Mouse (Mus musculus): Measurements from ENCODE around the gene Serinc5.
A peak's percentile ranks its signal among the peaks of the same experiment; 100 is the strongest.

Gene Serinc5

DNA sequence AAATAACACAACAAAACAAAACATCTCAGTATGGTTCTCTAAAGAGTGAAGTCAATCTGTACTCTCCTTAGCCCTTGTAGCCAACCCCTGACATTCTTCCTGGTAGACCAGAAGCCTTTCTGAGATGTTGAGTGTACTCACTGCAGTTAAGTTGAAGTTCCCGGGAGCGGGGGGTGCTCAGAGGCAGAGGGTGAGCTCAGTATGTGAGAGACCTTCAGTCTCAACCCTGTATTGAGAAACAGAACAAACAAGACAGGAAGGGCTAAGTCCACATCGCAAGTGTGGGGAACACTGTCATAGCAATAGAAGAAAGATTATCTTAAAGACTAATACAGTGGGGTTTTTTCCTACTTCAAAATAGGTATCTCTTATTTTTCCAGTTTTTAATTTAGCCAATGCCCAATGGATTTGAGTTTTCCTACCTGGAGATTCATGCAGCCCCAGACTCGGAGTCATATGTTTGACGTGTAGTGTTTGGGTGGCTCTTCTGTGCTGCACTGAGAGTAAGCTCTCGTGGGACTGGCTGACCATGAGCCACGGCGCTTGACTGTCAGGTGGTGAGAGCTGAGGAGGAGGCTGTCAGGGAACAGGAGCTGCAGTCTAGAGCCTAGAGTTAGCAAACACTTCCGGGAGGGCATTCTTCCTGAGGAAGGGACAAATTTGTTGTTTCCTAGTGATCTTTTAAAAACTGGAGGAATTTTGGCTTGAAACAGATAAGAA is 95.6 kb downstream of the Serinc5 start:
- DNase-seq = no peak

DNA sequence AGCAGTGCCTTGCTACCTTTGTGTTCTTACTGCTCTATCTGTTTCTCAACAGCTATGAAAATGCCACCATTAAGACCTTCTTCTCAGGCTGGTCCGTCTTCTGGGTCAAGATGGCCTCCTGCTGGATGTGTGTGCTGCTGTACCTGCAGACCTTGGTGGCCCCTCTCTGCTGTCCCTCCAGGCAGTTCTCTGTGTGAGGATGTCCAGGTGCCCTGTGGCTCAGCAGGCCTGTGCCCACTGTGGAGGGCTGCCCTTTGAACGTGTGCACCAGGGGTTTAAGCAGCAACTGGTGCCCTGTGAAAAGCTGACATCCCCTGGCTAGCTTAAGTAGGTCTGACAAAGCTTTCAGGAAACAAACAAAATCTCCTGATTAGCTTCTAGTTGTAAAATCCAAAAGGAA is 97.0 kb downstream of the Serinc5 start:
- DNase-seq = no peak

DNA sequence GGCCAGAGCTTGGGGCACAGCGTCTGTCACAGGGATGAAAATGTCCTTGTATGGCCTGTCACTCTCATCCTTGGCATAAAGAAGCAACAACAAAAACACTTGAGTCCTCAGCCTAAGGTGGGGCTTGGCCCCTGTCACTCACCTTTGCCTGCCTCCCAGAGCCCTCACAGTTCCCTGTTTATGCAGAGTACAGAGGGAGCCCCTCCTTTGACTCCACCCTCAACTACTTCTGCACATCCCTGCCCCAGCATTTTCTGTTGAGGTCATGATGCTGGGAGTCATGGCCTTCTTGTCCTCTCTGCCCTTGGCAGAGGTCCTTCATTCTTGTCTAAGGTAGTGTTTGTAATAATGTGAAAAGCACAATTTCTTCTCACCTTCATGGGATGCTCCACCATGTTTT is 97.6 kb downstream of the Serinc5 start:
- DNase-seq = no peak

DNA sequence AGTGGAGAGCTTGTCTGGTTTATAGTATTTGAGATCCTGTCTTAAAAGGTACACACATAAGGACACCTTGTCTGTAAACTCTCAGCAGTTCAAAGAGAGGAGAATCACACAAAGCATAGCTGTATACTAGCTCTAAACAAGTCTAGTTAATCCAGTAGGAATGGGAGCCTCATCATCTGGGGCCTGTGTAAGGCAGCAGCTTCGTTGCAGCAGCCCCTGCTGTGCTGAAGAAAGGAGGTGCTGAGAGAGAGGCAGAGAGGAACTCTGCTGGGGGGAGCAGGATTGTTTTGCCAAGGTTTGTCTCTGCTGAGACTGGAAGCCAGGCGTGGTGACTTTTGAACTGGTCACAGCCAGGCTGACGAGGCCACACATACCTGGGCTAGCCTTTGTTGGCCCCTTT is 98.6 kb downstream of the Serinc5 start:
- no peak for DNase-seq

DNA sequence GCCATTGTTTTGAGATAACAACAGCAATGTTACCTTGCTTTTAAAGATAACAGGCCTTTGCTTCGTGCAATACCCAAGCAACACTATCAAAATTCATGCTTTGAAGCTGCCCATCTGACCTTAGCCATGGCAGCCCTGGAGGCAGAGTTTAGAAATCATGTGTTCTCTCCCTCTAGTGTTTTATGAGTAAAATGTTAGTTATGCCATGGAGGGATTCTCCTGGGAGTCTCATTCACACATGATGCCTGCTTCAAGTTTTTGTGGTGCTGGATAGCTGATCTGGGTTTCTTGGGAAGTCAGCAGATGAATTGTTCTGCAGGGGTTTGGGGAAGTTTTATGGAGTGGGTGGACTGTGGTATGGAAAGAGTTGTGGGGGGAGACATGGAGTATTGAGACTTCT is 99.5 kb downstream of the Serinc5 start:
- no peak for DNase-seq

DNA sequence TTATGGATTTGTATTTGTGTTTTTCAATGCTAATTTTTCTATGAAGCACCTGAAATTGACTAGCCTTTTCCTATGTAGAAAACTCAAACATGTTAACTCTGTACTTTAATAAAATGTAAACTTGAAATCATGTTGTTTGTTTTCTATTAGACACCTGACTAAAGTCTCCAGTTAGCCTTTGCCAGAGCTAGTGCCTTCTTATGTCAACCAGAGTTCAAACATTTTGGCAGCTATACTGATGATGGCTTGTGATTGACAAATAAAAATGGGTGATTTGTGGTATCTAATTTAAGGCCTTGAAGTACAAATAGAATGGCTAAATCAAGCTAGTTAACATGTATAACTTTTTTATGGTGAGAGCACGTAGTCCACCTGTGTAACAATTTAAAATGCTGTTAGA is 100.9 kb downstream of the Serinc5 start:
- DNase-seq = no peak

DNA sequence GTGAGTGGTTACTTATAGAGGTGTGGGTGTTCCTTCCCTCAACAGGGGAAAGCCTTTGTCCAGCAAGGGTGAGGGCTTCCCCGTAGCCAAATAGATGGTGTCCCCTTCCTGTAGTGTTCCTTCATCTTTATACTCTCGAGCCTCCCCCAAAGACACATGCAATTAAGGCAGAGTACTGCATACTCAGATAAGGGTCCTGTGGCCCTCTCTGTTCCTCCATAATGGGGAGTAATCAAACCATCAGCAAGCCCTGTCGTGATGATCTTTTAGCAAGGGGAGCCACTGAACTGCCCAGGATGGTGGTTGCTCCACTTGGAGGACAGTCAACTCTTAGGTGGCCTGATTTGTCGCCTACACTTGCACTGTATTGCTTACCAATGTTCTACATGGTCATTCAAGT is 101.7 kb downstream of the Serinc5 start:
- DNase-seq = no peak

DNA sequence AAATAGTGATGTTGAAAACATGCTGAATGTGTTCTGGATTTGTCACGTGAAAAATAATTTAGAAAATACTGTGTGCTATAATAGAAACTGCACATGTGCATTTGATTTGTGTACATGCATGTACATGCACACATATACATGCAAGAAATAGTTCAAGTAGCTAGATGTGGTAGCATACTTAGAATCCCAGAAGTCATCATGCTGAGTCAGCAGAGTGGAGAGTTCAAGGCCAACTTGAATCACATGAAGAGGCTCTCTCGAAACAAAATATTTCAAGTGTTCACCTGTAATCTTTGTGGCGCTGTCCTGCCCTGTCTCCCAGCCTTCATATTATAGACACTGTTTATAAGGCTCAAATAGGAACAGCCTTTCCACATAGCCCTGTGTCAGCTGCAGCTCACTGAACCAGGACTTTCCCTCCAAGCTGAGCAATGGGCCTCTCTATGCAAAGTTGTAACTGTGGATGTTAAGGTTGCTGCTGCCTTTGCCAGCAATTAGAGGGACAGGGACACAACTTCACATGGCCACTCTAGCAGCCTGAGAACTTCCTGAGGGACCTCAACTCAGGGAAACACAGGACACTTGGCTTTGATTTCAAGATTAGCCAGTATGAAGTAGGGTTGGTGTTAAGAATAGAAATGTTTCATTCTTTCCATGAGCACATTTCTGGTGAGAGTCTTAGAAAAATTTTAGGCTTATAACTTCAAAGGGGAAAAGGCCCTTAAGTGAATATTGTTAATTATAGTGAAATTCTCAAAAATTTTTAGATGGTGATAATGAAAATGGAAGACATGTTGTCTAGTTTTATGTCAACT is 107.2 kb downstream of the Serinc5 start:
- DNase-seq = no peak

DNA sequence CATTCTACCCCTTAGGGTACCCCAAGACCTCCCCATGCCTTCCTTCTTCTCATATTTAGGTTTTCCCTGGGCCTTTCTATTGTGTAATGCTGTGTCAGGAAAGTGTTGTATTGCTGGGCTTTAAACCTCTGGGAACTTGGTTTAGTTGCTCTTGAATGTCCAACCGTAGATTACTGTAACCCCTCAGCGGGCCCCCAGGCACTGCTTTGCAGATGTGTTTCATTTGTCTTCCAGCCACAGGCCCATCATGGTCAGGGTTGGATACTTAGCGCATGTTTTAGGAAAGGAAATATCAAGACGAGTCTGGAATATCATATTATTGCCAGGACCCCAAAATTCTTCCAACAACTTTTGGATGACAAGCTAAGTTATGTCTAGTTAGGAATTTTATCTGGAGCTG is 110.1 kb downstream of the Serinc5 start:
- no peak for DNase-seq

DNA sequence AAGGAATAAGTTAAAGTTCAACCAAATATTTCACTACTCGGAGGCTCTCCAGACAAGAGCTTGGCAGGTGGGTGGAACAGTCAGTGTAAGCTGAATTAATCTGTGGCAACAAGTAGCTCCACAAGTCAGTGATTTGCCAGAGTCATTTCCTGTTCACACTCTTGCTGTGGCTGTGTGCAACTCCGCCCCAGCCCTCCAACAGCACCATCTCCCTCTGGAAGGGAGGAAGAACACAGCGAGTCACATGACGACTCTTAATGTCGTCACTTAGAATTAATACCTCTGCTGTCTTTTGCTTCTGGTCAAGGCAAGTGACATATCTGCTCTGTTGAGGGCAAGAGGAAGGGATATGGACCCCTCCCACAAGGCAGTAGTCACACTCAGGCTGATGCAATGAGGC is 111.5 kb downstream of the Serinc5 start:
- no peak for DNase-seq

DNA sequence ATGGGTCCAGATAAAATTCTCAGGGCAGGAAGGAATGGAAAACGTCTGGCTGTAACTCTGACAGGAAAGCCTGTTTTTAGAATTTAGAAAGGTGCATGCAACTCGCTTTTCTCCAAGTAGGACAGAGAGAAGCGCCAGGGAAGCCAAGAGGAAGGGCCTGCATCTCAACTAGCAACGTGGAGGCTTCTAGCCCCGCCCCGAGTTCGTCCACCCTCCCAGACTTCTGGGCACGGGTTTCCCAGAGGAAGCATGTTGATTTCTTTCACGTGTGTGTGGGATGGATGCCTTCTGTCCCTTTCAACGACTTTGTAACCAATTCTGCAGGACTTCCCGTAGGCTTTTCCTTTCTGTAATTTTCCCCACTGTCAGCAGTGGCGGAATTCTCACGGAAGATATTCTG is 118.9 kb downstream of the Serinc5 start:
- no peak for DNase-seq

DNA sequence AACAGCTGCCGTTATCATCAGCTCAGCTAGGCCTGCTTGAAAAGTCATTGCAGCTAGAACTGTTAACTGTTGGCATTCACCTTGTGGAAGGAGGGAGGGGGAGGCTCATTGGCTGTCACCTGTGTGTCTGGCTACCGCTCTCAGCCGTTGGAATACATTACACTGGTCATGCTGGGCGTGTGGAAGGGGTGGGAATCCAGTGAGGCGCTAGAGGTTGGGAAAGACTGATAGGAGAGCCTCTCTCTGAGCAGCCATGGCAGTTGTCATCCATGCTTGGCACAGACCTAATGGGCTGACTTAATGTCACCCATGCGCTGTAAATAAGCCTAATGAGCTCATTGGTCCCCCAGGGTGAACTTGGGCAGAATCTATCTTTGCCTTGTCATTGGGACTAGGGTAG is 120.9 kb downstream of the Serinc5 start:
- DNase-seq = no peak

DNA sequence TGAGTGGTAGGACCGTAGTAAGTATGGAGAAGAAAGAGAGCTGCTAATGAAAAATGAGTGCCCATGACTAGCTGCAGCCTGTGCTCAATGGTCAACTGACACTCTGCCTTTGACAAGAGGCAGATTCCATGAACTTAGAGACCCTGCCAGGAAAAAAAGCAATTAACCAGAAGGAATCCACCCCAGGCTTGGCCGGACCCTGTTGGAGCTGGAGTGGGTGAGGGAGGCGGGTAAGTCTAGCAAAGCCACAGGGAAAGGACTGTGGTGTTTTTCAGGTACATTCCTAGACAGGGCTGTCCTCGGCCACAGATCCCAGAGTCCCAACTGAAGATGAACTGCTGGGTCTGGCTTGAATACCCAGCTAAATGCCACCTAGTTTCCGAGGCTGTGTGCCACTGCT is 121.9 kb downstream of the Serinc5 start:
- DNase-seq = no peak

DNA sequence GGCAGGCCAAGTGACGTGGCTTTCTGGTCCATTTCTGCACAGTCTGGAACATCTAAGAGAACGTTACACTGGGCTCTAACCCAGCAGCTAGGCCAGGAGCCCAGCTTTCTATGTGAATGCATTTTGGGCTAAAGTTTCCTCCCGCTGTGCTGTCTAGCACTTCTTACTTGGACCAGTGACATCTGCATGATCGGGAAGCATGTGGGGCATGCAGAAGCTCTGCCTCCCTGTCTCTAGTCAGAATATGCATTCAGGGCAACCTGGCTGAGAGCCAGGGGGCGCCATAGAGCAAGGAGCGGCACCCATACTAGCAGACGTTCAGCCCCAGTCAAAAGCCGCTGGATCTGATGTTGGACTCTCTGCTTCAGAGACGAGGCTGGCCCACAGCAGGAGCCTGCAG is 122.4 kb downstream of the Serinc5 start:
- peak; percentile 84 to 86 for DNase-seq

DNA sequence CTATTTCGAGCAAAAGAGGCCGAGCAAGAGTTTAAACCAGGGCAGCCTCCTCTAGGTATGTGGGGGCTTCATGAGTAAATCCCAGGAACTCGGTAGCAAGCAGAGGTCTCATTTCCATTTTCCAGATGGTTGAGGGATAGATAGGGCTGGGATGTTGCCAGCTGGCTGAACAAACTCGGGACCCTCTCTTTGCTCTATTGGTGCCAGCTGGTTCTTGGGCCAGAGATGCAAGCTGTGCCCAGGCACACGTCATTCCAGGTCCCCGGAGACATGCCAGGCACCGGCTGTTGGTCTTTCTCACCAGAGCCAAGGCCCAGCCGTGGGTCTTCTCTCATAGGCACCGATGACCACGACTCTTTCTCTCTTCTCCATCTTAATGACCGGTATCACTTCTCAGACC is 122.8 kb downstream of the Serinc5 start:
- no peak for DNase-seq

DNA sequence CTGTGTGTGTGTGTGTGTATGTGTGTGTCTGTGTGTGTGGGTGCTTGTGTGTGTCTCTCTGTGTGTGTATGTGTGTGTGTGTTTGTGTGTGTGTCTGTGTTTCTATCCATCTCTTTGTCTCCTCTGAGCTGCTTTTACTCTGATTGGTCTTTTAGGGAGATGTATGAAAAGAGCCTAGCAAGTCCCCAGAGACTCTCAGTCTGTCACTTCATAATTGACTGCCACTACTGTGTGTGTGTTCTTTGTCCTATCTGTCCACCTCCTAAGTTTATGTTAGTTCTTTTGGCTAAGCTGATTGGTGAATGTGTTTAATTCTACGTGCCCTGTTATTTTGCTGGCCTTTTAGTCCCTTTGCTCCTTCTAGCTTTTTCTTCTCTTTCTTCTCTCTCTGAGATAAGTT is 124.8 kb downstream of the Serinc5 start:
- DNase-seq = no peak

DNA sequence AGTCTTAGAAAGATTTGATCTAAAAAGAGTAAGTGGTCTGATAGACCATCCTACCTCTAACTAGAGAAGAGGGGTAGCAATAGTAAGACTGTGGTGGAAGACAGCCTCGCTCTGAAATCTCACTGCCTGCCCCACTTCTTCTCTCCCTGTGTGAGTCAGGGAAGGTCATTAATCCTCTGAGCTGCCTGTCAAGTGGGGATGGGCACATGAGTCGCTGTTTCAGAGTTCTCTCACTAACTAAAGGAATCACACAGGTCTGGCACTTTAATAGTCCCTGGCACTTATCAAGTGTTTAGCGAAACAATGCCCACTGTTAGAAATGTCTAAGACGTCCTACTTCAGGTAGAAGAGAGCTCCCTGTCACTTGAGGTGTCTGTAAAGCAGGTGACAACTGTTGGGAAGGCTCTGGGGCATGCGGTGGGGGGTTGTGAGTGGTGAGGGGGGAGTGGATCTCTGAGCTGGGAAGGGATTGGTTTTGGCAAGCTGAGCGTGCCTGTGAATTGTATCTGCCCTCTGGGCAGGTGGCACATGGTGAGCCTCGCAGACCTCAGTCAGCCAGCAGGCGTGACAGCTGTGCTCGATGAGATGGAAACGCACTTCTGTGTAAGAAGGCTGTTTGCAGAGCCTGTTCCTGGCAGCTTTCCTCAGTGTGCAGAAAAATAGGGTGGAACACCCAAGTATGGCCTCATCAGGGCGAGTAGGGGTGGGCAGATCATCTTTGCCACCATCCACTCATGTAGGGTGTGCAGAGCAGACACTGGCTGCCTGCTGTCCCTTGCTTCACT is 125.8 kb downstream of the Serinc5 start:
- no peak for DNase-seq

DNA sequence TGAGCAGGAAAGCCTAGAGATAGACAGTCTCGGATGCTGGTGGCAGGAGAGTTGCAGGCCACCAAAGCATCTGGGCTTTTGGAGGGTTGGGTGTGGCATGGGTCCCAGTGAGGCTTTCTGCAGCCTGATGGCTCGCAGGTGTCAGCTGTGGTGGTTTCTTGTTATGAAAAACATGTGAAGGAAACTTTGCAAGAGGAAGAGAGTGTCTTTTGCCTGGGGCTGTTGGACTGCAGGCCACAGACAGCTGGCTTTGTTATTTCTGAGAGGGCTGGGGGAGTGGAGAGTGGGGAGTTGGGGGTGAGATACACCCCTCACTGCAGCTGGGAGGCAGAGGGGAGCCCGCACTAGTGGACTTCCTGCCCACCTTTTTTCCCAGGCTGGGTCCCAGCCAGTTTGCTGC is 127.9 kb downstream of the Serinc5 start:
- DNase-seq = no peak

DNA sequence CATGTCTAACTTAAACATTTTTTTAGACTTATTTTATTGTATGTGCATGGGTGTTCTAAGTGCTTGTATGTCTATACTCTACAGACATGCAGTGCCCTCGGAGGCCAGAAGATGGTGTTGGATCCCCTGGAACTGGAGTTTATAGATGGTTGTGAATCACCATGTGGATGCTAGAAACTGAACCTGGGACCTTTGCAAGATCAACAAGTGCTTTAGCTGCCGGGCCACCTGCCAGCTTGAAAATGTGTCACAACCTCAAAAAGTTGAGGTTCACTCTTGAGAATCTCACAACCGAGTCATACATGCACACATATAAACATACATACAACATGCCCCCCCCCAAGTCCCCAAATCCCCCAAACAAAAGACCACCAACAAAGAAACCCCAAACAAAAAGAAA is 129.0 kb downstream of the Serinc5 start:
- no peak for DNase-seq

DNA sequence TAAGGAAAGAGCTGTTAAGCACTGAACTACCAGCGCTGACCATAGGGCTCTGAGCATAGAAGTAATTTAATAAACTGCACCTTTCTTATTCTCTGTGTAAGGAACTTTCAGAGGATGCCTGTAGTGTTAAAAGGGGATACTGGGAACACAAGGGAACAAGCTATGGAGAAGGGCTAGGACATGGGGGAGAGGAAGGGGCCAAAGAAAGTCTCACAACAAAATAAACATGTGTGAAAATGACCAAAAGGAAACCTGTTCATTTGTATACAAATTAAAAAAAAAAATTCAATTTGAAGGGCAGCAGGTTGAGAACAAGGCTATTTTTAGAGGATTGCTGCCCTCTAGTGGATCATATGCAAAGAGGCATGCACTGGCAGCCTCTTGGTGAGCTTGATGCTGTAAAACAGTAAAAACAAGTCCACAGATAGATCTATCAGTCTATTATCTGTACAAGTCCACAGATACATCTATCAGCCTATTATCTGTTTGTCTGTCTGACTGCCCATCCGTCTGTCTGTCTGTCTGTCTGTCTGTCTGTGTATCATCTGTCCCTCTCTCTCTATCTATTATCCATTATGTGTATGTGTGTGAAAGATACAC is 129.9 kb downstream of the Serinc5 start:
- peak; percentile 51 to 53 for DNase-seq

DNA sequence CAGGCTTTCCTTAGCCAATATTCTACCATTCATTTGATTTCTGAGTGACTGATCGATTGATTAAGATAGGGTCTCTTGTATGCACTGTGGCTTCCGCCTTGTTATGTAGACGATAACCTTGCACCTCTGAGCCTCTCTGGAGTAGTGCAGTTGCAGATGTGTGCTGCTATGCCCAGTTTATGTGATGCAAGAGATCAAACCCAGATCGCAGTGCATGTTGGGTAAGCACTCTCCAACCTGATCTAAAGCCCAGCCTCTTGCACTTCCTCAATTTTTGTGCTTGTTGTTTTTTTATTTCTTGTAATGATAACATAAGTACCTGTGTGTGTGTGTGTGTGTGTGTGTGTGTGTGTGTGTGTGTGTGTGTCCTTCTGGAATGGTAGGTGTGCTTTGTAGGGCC is 132.0 kb downstream of the Serinc5 start:
- DNase-seq = no peak

DNA sequence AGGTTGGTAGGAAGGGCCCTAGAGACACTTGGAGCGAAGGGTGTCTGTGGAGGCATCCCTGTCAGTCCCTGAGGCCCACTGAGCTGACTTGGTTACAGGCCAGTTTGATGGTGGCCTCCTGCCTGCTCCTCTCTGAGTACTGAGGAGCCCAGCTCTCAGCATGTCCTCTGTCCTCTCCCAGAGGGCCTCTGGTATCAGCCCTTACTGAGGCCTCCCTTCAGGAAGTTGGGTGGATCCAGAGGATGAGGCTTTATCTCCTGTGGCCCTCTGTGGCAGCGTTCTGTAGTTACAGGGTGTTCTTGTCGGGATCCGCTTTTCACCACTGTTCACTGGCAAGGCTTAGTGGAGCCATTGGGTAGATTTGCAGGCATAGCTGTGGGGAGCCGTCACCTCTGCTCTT is 132.4 kb downstream of the Serinc5 start:
- DNase-seq = no peak

DNA sequence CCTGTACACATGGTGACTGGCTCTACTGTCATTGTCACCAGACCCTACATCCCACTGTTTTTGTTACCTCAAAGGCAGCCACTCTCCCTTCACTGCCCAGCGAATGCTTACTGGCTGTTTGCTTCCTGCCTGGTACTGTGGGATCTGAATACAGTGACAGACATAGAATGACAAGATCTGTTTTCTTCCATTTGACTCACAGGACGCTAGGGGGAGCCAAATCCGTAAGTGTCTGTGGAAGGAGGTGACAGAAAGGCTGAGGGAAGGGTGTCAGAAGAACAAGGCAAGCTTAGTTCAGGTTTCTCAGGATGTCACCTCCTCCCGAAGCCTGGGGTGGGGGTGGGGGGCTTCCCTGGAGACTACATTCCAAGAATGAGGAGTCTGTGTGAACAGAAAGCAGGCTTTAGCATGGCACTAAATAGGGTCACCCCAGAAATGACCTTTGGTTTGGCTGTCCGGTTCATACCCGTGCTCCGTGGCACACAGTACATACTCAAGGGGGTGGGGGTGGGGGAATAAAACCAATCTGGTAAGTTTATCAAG is 140.2 kb downstream of the Serinc5 start:
- DNase-seq = peak; percentile 74
